Mouse (Mus musculus): Measurements from ENCODE around the gene Thap12. TPM values are rescaled to one million over a fixed set of nuclear protein-coding genes. Genes with fewer than 3 reads are reported as not detected.

The Thap12 gene
- total RNA-seq, 1 experiment from 2014 or later, result 36.9 TPM

- ATAC-seq (ENCODE audit: extremely low read depth, insufficient number of reproducible peaks, low FRiP score, poor library complexity, severe bottlenecking), result peak; percentile 30; the same call in 1 of the 2 replicates
These were observed 9.9 kb upstream of the Thap12 start for GRCm38 (mm10) chr7:98692761-98693546.

GRCm38 (mm10) chr7:98694046-98694445, 8.9 kb upstream of the Thap12 start:
- ATAC-seq (ENCODE audit: extremely low read depth, insufficient number of reproducible peaks, low FRiP score, poor library complexity, severe bottlenecking), result peak; percentile 69

- ATAC-seq (ENCODE audit: extremely low read depth, insufficient number of reproducible peaks, low FRiP score, poor library complexity, severe bottlenecking), result no peak
These were observed 5.4 kb upstream of the Thap12 start for GRCm38 (mm10) chr7:98697496-98697895.

- ATAC-seq (ENCODE audit: extremely low read depth, insufficient number of reproducible peaks, low FRiP score, poor library complexity, severe bottlenecking), result no peak
These were observed 4.9 kb upstream of the Thap12 start for GRCm38 (mm10) chr7:98698041-98698440.

GRCm38 (mm10) chr7:98698590-98698989, 4.3 kb upstream of the Thap12 start:
- ATAC-seq (ENCODE audit: extremely low read depth, insufficient number of reproducible peaks, low FRiP score, poor library complexity, severe bottlenecking), result no peak

- ATAC-seq (ENCODE audit: extremely low read depth, insufficient number of reproducible peaks, low FRiP score, poor library complexity, severe bottlenecking), result no peak
These were observed 1.1 kb upstream of the Thap12 start for GRCm38 (mm10) chr7:98701771-98702170.

GRCm38 (mm10) chr7:98703365-98703881, 520 bp downstream of the Thap12 start:
- ATAC-seq (ENCODE audit: extremely low read depth, insufficient number of reproducible peaks, low FRiP score, poor library complexity, severe bottlenecking), result no peak

- ATAC-seq (ENCODE audit: extremely low read depth, insufficient number of reproducible peaks, low FRiP score, poor library complexity, severe bottlenecking), result no peak
These were observed 1.4 kb downstream of the Thap12 start for GRCm38 (mm10) chr7:98704276-98704675.

GRCm38 (mm10) chr7:98713661-98714060, 10.8 kb downstream of the Thap12 start:
- ATAC-seq (ENCODE audit: extremely low read depth, insufficient number of reproducible peaks, low FRiP score, poor library complexity, severe bottlenecking), result no peak

- no peak for ATAC-seq (ENCODE audit: extremely low read depth, insufficient number of reproducible peaks, low FRiP score, poor library complexity, severe bottlenecking)
These were observed 14.5 kb downstream of the Thap12 start for GRCm38 (mm10) chr7:98717438-98717837.

GRCm38 (mm10) chr7:98719761-98720160, 16.9 kb downstream of the Thap12 start:
- ATAC-seq (ENCODE audit: extremely low read depth, insufficient number of reproducible peaks, low FRiP score, poor library complexity, severe bottlenecking), result no peak

GRCm38 (mm10) chr7:98720731-98721130, 17.8 kb downstream of the Thap12 start:
- no peak for ATAC-seq (ENCODE audit: extremely low read depth, insufficient number of reproducible peaks, low FRiP score, poor library complexity, severe bottlenecking)

- ATAC-seq (ENCODE audit: extremely low read depth, insufficient number of reproducible peaks, low FRiP score, poor library complexity, severe bottlenecking), result no peak
These were observed 18.3 kb downstream of the Thap12 start for GRCm38 (mm10) chr7:98721172-98721571.

- ATAC-seq (ENCODE audit: extremely low read depth, insufficient number of reproducible peaks, low FRiP score, poor library complexity, severe bottlenecking), result no peak
These were observed 18.7 kb downstream of the Thap12 start for GRCm38 (mm10) chr7:98721623-98722022.

GRCm38 (mm10) chr7:98725686-98726195, 22.8 kb downstream of the Thap12 start:
- no peak for ATAC-seq (ENCODE audit: extremely low read depth, insufficient number of reproducible peaks, low FRiP score, poor library complexity, severe bottlenecking)

- ATAC-seq (ENCODE audit: extremely low read depth, insufficient number of reproducible peaks, low FRiP score, poor library complexity, severe bottlenecking), result no peak
These were observed 25.1 kb downstream of the Thap12 start for GRCm38 (mm10) chr7:98727986-98728385.

GRCm38 (mm10) chr7:98728499-98728898, 25.6 kb downstream of the Thap12 start:
- ATAC-seq (ENCODE audit: extremely low read depth, insufficient number of reproducible peaks, low FRiP score, poor library complexity, severe bottlenecking), result no peak

- no peak for ATAC-seq (ENCODE audit: extremely low read depth, insufficient number of reproducible peaks, low FRiP score, poor library complexity, severe bottlenecking)
These were observed 26.9 kb downstream of the Thap12 start for GRCm38 (mm10) chr7:98729661-98730271.

- no peak for ATAC-seq (ENCODE audit: extremely low read depth, insufficient number of reproducible peaks, low FRiP score, poor library complexity, severe bottlenecking)
These were observed 31.1 kb downstream of the Thap12 start for GRCm38 (mm10) chr7:98733958-98734357.

- ATAC-seq (ENCODE audit: extremely low read depth, insufficient number of reproducible peaks, low FRiP score, poor library complexity, severe bottlenecking), result no peak
These were observed 32.0 kb downstream of the Thap12 start for GRCm38 (mm10) chr7:98734876-98735275.
